In genomic region chr2:4499257-4499656, GRCm38 (mm10) we compare ENCODE assay signal across 9 mouse cellular contexts.
DNase-seq lines count a peak whose midpoint lies in the region; ATAC-seq and TF ChIP-seq lines count a peak whose summit lies in the region.
"Had no signal": no experiment of that assay in that cellular context is flagged by ENCODE, and none has a peak within 500 bp of the region (broad histone marks: within the 10 kb centered on the region; RNA-seq: fewer than 3 reads in every experiment).

No protein-coding gene starts in this region.

- no peaks in the 10 kb centered on the region for H3K79me2 ChIP-seq in CH12.LX (replicated peaks; ENCODE audit: control insufficient read depth, extremely low read depth, insufficient read depth, poor library complexity, severe bottlenecking)

- no peaks in the 10 kb centered on the region for H3K9me3 ChIP-seq in kidney, embryonic 15.5 days (replicated peaks)
- H3K9me3 ChIP-seq in CH12.LX (replicated peaks; ENCODE audit: low read length) = peaks cover 2% of the 10 kb centered on the region
- no peaks in the 10 kb centered on the region for H3K9me3 ChIP-seq in forebrain, embryonic 13.5 days (replicated peaks)
- H3K9me3 ChIP-seq in intestine, postnatal 0 days (ENCODE audit: control insufficient read depth) = no peaks in the 10 kb centered on the region
- H3K9me3 ChIP-seq: lung, embryonic 15.5 days had no signal

- ATAC-seq in kidney, embryonic 15.5 days (replicated peaks; ENCODE audit: low FRiP score) = no peak
- ATAC-seq in forebrain, embryonic 13.5 days = peak; percentile 54
- no peak for ATAC-seq in intestine, postnatal 0 days

- peak; percentile 83 for TF ChIP-seq RAD21 in CH12.LX (IDR thresholded peaks at IDR 0.05; ENCODE audit: low read depth, low read length)

- dilution Hi-C loops in CH12.LX (cut with MboI; ENCODE audit: extremely low pct_ligation_motif_present, extremely low pct_unique_long_range_greater_than_20kb, low sequenced_read_pairs) = no loop called here

- in situ Hi-C loops in CH12.LX (cut with MboI; ENCODE audit: low pct_ligation_motif_present, low pct_unique_long_range_greater_than_20kb, low sequenced_read_pairs) = loop anchor here (5.0 to 25.0 kb wide), 2 partner anchors 363 to 687 kb away; no protein-coding TSS in a partner anchor

- H3K36me3 ChIP-seq in kidney, adult 2 months (ENCODE audit: control insufficient read depth, insufficient read depth, low read length) = no peaks in the 10 kb centered on the region
- H3K36me3 ChIP-seq in kidney, embryonic 15.5 days = peaks cover 15% of the 10 kb centered on the region; the same call in 1 of the 2 replicates
- no peaks in the 10 kb centered on the region for H3K36me3 ChIP-seq in CH12.LX (replicated peaks in 1 of 2; ENCODE audit: control insufficient read depth in 1 of 2, insufficient read depth in 1 of 2, low read length in 1 of 2)
- peaks cover 22% of the 10 kb centered on the region for H3K36me3 ChIP-seq in forebrain, embryonic 13.5 days (ENCODE audit: poor library complexity, severe bottlenecking)
- no peaks in the 10 kb centered on the region for H3K36me3 ChIP-seq in intestine, postnatal 0 days (ENCODE audit: control insufficient read depth, insufficient read depth)
- no peaks in the 10 kb centered on the region for H3K36me3 ChIP-seq in splenic B cell, adult 2 months (ENCODE audit: control insufficient read depth, insufficient read depth, low read length, poor library complexity, severe bottlenecking)

- DNase-seq in kidney, adult 2 months = peak; percentile 67
- peak; percentile 86 for DNase-seq in CH12.LX (ENCODE audit: extremely low read depth)
- peak; percentile 61 for DNase-seq in c-Kit-positive CD71-positive TER-119-negative erythroid progenitor cells, embryonic 14.5 days (ENCODE audit: low read depth)
- peak; percentile 86 for DNase-seq in lung, postnatal 36 days
- DNase-seq in splenic B cell, adult 2 months (ENCODE audit: low read depth, low spot score) = peak; percentile 81

- TF ChIP-seq EP300 in CH12.LX (IDR thresholded peaks at IDR 0.05; ENCODE audit: low read length) = 0 out of 2 replicates have a peak, but pooled peaks have one; percentile 6

- H3K9ac ChIP-seq in kidney, embryonic 15.5 days = no peak overlapping the region
- H3K9ac ChIP-seq in CH12.LX (ENCODE audit: insufficient read depth, low read depth) = no peak overlapping the region
- no peak overlapping the region for H3K9ac ChIP-seq in forebrain, embryonic 13.5 days
- H3K9ac ChIP-seq in intestine, postnatal 0 days (ENCODE audit: low read depth, low read length) = no peak overlapping the region
- H3K9ac ChIP-seq: lung, embryonic 15.5 days had no signal

- no peak overlapping the region for H3K4me2 ChIP-seq in kidney, embryonic 15.5 days
- H3K4me2 ChIP-seq in CH12.LX (ENCODE audit: insufficient read depth, low read depth, poor library complexity, severe bottlenecking) = no peak overlapping the region
- no peak overlapping the region for H3K4me2 ChIP-seq in forebrain, embryonic 13.5 days
- H3K4me2 ChIP-seq in intestine, postnatal 0 days (replicated peaks; ENCODE audit: low read depth) = no peak overlapping the region
- H3K4me2 ChIP-seq: lung, embryonic 15.5 days had no signal

- TF ChIP-seq POLR2A in kidney, adult 2 months (IDR thresholded peaks at IDR 0.05; ENCODE audit: low read depth, low read length) = no peak
- no peak for TF ChIP-seq POLR2A in CH12.LX (IDR thresholded peaks at IDR 0.05; ENCODE audit: low read depth, low read length)

- 0 out of 2 replicates have a peak, but pooled peaks cover 2% of the 10 kb centered on the region for H3K4me1 ChIP-seq in kidney, adult 2 months (ENCODE audit: control insufficient read depth, insufficient read depth, low read length)
- peaks cover 23% of the 10 kb centered on the region for H3K4me1 ChIP-seq in kidney, embryonic 15.5 days
- H3K4me1 ChIP-seq in CH12.LX (ENCODE audit: control insufficient read depth in 1 of 2, insufficient read depth in 2 of 2) = peaks cover 0 to 11% of the 10 kb centered on the region in 2 experiments; a peak in 2 of 4 replicates
- H3K4me1 ChIP-seq in forebrain, embryonic 13.5 days = peaks cover 7% of the 10 kb centered on the region
- H3K4me1 ChIP-seq in intestine, postnatal 0 days (replicated peaks; ENCODE audit: control insufficient read depth, insufficient read depth, low read length) = no peaks in the 10 kb centered on the region

- H3K27ac ChIP-seq in kidney, adult 2 months (ENCODE audit: insufficient read depth, low read depth, low read length) = no peak overlapping the region
- H3K27ac ChIP-seq in kidney, embryonic 15.5 days = no peak overlapping the region
- H3K27ac ChIP-seq in CH12.LX (ENCODE audit: insufficient read depth, low read depth) = no peak overlapping the region
- no peak overlapping the region for H3K27ac ChIP-seq in forebrain, embryonic 13.5 days
- H3K27ac ChIP-seq in intestine, postnatal 0 days (ENCODE audit: low read depth, low read length) = no peak overlapping the region
- H3K27ac ChIP-seq: lung, embryonic 15.5 days had no signal

- H3K27me3 ChIP-seq in kidney, adult 2 months (replicated peaks; ENCODE audit: control insufficient read depth, insufficient read depth, low read length) = no peaks in the 10 kb centered on the region
- no peaks in the 10 kb centered on the region for H3K27me3 ChIP-seq in kidney, embryonic 15.5 days
- H3K27me3 ChIP-seq in CH12.LX (replicated peaks) = no peaks in the 10 kb centered on the region
- H3K27me3 ChIP-seq in forebrain, embryonic 13.5 days = no peaks in the 10 kb centered on the region
- no peaks in the 10 kb centered on the region for H3K27me3 ChIP-seq in intestine, postnatal 0 days (replicated peaks; ENCODE audit: control insufficient read depth, insufficient read depth, low read length)
- H3K27me3 ChIP-seq in splenic B cell, adult 2 months (ENCODE audit: control insufficient read depth, insufficient read depth, low read length, poor library complexity, severe bottlenecking) = no peaks in the 10 kb centered on the region
- H3K27me3 ChIP-seq: lung, embryonic 15.5 days had no signal

- WGBS in kidney, adult 2 months = 0% methylated on average over 1 of the region's 1 CpGs
- 0% methylated on average over 1 of the region's 1 CpGs for WGBS in kidney, embryonic 15.5 days
- 0% methylated on average over 1 of the region's 1 CpGs for WGBS in forebrain, embryonic 13.5 days
- WGBS in intestine, postnatal 0 days = 4% methylated on average over 1 of the region's 1 CpGs

- TF ChIP-seq CTCF in kidney, adult 2 months (conservative IDR thresholded peaks at IDR 0.05; ENCODE audit: insufficient read depth, insufficient read length, low read depth, low read length) = peak; percentile 37; the same call in 1 of the 2 replicates
- TF ChIP-seq CTCF in CH12.LX (conservative IDR thresholded peaks at IDR 0.05 in 1 of 2, IDR thresholded peaks at IDR 0.05 in 1 of 2; ENCODE audit: low read depth in 2 of 2, low read length in 2 of 2) = peak; percentile 9 to 85; a peak in 2 of 4 replicates
- TF ChIP-seq CTCF in intestine, postnatal 0 days (IDR thresholded peaks at IDR 0.05; ENCODE audit: low read depth) = peak; percentile 84

- H3K4me3 ChIP-seq in kidney, adult 2 months (ENCODE audit: insufficient read depth, low read depth, low read length) = no peak overlapping the region
- H3K4me3 ChIP-seq in kidney, embryonic 15.5 days (replicated peaks) = no peak overlapping the region
- H3K4me3 ChIP-seq in CH12.LX (replicated peaks in 1 of 3; ENCODE audit: low read depth in 2 of 3, low read length in 2 of 3, poor library complexity in 1 of 3) = no peak overlapping the region
- H3K4me3 ChIP-seq in forebrain, embryonic 13.5 days = no peak overlapping the region
- no peak overlapping the region for H3K4me3 ChIP-seq in intestine, postnatal 0 days (ENCODE audit: low read depth, low read length)
- H3K4me3 ChIP-seq: lung, embryonic 15.5 days had no signal

TF ChIP-seq in CH12.LX, 34 proteins besides CTCF, POLR2A, EP300 and RAD21:
- no peak for TF ChIP-seq NRF1 (IDR thresholded peaks at IDR 0.05; ENCODE audit: low read depth, low read length)
- TF ChIP-seq HCFC1 (IDR thresholded peaks at IDR 0.05; ENCODE audit: low read depth, low read length) = peak; percentile 40; the same call in 1 of the 2 replicates
- peak; percentile 65 for TF ChIP-seq JUND (conservative IDR thresholded peaks at IDR 0.05; ENCODE audit: low read depth, low read length)
- no peak for TF ChIP-seq GABPA (IDR thresholded peaks at IDR 0.05; ENCODE audit: insufficient replicate concordance, low read depth, low read length)
- peak; percentile 67 for TF ChIP-seq ZC3H11A (IDR thresholded peaks at IDR 0.05; ENCODE audit: low read depth, low read length)
- TF ChIP-seq ELF1 (IDR thresholded peaks at IDR 0.05; ENCODE audit: low read depth, low read length) = peak; percentile 73
- no peak for TF ChIP-seq TCF12 (IDR thresholded peaks at IDR 0.05; ENCODE audit: low read depth, low read length)
- TF ChIP-seq SIN3A (IDR thresholded peaks at IDR 0.05; ENCODE audit: low read length) = no peak
- TF ChIP-seq USF1 (IDR thresholded peaks at IDR 0.05; ENCODE audit: low read depth, low read length) = no peak
- peak; percentile 52; the same call in 1 of the 2 replicates for TF ChIP-seq TBP (conservative IDR thresholded peaks at IDR 0.05; ENCODE audit: low read depth, low read length)
- TF ChIP-seq SMC3 (IDR thresholded peaks at IDR 0.05; ENCODE audit: low read depth, low read length) = peak; percentile 87
